Mouse (Mus musculus) adrenal gland, adult (tissue): Measurements from ENCODE around the gene Gm498.

ENCODE experiments used
- DNase-seq, 2 experiments: peaks; one replicate each; pipeline ENCODE4 v3.0.0; 2022 to 2023; ENCODE audit warnings: low spot score in 1 of 2; ENCODE audit not compliant: inconsistent age in 2 of 2

The Gm498 gene

DNA sequence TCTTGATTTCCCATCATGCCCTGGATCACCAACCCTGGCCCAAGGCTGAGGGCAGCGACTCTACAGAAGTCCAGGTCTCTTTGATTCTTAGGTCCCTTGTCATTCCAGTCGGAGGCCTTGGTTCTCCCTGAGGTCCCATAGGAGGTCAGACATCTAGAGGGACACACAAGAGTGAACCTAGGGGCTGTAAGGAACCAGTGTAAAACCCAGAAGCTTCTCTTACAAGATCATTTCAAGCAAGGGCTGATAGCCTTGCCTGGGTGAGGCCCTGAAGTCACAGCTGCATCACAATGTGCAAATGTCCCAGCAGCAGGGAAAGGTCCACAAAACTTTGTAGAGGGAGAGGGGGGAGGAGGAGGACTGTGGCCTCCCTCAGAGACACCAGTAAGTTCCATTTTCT, at the start of gene Gm498:
Gene Gm498, plus strand, starts transcription at position 301 of the 400 bp plus-strand sequence.
- no peak for DNase-seq

DNA sequence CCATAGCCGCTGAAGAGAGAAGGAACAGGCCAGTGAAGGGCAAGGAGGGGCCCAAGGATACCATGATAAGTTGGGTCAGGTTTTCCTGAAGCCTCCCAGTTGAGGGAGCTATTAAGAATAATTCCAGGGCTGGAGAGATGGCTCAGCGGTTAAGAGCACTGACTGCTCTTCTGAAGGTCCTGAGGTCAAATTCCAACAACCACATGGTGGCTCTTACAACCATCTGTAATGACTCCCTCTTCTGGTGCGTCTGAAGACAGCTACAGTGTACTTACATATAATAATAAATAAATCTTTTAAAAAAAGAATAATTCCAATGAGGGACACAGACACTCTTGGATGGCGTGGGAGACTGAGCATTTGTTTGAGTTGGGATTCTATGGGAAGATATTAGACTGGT, 47.4 kb upstream of the Gm498 start:
- no peak for DNase-seq

DNA sequence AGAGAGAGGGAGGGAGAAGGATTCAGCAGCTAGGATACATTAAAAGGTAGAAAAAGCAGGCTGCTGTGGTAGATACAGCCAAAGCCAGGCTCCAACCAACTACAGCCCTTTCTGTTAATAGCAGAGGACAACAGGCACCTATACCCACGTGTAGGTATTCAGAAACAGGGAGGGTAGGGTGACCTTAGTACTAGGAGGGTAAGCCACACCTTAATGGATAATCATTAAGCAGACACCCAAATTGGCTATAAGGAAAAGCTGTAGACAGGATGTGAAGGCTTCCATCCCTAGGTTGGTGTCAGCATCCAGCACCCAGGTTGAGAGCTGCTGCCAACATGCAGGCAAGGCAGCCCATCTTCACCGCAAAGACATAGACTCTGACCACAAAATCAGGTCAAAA, 45.4 kb upstream of the Gm498 start:
- DNase-seq = no peak

DNA sequence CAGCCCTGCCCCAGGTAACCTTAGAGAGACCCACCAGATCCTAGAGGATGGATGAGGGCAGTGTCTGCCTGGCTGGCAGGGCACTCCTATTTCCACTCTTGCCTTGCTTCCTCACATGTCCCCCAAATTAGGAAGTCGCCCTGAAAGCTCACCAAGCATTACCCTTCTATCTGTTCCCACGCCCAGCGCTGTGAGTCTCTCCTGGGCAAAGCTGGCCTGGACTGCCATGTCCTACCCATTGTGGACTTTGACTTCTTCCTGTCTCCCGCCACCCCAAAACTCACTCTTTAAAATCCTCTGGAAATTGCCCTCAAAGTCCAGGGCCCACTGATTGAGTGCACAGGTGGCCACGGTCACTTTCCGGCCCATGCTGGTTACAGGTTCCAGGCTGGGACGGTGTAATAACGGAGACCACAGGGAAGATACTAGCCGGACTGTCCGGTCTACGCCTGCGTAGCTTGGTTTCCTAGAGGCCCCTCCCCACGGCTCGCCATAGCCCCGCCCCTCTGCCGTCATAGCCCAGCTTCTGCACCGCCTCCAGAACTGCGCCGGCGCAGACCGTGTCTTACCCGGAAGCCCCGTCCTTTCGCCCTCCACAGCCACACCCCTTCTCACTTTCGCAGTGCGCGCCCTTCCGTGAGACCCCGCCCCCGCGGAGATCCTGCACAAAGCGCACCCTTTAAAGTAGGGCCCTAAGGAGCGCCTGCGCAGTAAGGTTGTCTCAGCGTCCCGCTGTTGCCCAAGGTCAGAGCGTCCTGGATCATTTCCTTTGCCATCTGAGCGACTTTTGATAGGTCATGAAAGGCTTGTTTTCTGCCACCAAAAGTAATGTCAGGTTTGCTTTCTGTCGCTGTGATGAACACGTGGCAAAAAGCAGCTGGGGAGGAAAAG, 44.0 kb upstream of the Gm498 start, which contains the start of the genes Nadsyn1 and Dhcr7:
Gene Nadsyn1, minus strand, starts transcription at position 475 of the 891 bp plus-strand sequence.
Gene Dhcr7, plus strand, starts transcription at position 771 of the 891 bp plus-strand sequence.
- DNase-seq = peak; percentile 100

DNA sequence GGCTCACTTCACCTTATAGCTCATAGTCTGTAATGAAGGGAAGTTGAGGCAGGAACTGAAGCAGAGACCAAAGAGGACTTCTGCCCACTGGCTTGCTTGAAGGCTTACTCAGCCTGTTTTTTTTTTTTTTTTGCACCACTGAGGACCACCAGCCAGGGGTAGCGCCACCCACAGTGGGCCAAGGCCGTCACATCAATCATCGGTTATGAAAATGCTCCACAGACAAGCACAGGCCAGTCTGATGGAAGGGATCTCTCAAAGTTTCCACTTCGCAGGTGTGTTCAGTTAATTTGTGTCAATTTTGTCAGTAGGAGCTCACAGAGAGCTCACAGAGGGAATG, 43.4 kb upstream of the Gm498 start:
- DNase-seq = no peak

DNA sequence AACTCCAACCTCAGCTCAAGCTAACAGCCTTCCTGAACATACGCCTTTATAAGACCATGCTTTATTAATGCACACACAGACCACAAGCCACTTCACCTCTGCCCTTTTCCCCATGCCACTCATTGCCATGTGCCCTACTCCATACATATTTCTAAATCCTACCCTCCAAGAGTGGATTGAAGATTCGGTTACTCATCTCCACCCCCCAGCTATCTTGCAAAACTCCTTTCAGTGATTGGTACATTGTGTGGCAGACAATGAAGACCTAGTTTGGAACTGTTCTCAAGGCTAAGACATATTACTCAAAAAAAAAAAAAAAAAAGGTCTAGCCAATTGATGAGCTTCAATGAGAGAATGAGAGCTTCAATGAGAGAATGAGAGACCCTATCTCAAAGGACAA, 39.7 kb upstream of the Gm498 start:
- peak in 1 of 2 experiments; percentile 64 for DNase-seq

DNA sequence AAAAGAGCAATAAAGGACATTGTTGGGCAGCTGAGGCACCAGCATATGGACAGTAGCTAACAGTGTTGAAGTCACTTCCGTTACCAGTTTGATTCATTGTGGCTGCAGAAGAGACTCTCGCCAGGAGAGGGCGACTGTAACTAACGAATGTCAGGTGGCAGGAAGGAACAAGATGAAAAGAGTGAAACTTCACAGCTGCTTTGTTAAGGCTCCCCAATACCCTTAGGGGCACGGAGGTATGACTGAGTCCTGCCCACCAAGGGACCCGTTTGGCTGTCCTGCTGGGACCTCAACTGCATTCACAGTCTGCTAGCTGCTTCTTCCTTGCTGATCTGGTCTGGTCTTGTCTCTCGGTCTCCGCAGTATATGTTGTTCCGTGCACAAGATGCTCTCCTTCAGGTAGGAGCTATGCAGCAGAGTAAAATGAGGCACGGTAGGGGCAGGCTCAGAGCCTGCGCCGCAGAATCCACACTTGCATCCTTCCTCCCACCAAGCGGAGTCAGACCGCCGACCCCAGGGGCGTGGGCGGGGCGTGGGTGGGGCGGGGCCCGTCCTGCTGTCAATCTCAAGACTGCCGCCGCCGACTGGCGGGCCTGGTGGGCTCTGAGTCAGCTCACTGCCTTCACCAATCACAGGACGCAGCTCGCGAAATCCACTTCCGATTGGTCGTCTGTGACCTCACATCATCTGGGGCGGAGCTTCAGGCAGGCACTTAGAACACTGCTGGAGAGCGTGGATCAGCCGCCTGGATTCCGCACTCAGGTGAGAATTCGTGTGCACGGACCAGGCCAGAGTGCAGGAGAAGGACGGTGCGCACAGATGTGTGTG, 36.9 kb upstream of the Gm498 start:
- DNase-seq = peak; percentile 97

DNA sequence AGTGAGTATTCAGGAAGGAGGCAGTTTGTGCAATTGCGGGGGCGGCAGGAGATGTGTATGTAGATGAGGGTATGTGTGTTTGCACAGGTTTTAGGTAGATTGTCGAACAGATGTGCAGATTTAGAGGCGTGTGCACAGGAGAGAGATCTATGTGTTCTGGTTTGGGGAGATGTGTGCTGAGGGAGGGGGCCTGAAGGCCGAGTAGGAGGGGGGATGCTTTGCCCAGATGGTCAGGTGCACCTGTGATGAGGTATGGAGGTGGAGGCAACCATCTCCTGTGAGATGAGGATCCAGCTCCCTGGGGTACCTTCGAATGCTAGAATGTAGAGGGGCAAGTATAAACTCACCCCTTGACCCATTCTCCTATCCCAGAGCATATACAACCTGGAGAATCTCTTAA, 36.2 kb upstream of the Gm498 start:
- no peak for DNase-seq

DNA sequence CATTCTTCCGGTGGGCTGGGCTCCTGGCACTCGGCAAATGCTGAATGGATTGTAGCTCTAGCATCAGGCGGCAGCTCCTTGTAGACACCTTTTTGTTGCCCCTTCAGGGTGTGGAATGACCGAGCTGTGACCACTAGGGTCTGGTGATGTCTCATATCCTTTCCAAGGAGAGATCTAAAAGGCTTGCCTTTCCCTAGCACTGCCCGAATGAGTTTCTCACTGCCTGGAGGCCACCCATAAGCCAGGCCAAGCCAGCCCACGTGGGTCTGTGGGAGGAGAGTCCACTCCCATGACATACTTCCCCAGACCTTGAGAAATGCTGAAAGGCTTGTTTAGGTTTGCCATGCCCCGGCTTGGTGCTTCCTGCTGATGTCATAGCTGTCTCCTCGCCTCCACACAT, 34.4 kb upstream of the Gm498 start:
- peak; percentile 89 to 96 for DNase-seq

DNA sequence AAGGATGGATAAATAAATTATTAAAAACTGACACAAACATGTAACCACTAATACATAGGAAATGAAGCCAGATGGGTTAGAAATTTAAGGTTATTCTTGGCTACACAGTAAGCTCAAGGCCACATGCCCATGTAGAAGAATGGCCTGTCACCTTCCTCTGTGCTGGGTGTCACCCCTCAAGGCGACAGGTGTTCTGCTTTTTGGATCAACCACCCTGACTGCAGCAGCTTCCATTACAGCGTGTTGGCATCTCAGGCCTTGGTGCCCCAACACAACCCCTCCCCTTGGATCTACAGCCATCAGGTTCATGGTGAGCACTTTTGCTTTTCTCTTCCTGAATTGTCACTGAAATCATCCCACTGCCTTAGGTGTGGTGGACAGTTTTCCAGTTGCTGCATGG, 34.0 kb upstream of the Gm498 start:
- DNase-seq = peak in 1 of 2 experiments; percentile 45

DNA sequence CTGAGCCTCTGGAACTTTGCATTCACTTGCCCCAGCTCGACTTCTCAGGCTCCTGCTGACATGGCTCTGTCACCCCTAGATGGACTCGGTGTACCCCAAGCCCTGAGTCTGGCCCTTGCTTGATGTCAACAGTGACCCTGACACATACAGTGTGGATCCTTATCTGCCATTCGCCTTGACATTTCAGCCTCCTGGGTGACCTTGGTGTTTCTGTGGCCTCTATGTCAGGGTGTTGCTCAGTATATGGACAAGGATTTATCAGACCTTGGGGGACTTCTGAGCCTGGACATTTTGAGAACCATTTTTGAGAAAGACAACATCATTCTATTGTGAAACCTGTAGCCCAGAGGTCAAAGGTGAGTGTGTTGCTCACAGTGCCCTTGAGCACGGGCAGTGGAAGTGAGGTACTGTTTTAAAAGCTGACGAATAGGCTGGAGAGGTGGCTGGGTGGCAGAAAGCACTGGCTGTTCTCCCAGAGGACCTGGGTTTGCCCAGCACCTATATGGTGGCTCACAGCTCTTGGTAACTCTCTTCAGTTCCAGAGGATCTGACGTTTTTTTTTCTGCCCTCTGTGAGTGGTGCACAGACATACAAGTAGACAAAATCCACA, 33.0 kb upstream of the Gm498 start:
- peak; percentile 91 to 95 for DNase-seq

DNA sequence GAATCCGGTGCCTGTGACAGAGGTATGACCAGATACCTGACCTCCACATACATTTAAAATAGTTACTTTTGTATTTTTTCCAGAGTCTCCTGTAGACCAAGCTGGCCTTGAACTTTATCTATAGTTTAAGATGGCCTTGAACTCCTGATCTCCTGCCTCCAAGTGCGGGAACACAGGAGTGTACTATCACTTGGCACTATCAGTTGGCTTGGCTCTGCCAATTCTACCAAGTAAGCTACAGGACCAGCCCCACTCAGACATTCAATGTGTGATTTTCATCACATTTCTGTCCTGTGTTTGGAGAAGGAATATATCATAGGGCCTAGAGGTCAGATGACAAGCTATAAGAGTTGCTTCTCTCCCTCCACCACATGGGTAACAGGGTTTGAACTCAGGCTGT, 32.3 kb upstream of the Gm498 start:
- peak in 1 of 2 experiments; percentile 65 for DNase-seq

DNA sequence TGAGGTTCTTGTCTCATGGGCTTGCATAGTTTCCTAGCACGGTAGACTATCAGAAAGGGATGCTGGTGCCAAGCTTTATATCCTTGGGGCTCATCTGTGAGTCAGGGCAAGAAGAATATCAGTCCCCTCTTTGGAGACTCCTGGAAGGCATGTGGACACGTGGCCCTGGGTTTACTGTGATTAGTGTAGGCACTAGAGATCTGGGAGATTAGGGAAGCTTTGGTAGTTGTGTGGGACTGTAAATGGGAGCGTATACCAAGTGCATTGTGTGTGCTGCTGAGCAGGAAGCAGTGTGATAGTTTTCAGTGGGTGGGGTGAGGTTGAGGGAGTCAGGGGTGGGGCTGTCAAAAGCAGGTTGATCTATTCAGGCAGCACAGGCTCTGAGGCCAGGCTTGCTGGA, 31.7 kb upstream of the Gm498 start:
- DNase-seq = peak; percentile 56 to 86

DNA sequence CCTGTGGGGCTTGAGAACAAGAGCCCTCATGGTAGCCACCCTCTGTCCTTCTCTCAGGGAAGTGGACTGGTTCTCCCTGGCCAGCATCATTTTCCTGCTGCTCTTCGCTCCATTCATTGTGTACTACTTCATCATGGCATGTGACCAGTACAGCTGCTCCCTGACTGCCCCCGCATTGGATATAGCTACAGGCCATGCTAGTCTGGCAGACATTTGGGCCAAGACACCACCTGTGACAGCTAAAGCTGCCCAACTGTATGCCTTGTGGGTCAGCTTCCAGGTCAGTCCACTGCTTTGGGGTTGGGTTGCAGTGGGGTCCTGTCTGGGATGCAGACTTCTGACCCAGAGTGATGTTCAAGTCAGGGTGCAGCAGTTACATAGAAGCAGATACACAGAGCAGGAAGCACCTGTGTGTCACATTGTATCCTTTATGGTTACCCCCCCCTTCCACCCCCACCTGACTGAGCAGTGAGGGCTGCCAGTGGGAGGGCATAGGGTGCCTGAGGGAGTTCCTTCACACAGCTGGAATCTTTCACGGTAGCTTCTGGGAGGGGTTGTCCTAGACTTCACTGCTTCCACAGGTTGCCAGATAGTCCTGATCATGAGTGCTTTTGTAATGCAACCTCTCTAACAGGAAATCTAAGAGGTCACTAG, 28.8 kb upstream of the Gm498 start:
- DNase-seq = peak in 1 of 2 experiments; percentile 15

DNA sequence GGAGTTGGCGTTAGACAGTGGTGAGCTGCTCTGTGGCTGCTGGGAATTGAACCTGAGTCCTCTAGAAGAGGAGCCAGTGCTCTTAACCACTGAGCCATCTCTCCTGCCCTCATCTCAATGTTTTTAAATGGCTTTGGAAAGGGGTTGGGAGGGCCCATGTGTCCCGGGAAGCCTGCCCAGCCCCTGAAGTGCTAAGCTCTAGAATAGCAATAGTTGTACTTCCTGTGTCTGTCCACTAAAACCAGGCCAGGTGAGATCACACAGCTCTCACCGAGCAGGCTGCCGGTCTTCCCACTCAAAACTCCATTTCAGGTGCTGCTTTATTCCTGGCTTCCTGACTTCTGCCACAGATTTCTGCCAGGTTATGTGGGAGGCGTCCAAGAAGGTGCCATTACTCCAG, 26.5 kb upstream of the Gm498 start:
- DNase-seq = peak in 1 of 2 experiments; percentile 16

DNA sequence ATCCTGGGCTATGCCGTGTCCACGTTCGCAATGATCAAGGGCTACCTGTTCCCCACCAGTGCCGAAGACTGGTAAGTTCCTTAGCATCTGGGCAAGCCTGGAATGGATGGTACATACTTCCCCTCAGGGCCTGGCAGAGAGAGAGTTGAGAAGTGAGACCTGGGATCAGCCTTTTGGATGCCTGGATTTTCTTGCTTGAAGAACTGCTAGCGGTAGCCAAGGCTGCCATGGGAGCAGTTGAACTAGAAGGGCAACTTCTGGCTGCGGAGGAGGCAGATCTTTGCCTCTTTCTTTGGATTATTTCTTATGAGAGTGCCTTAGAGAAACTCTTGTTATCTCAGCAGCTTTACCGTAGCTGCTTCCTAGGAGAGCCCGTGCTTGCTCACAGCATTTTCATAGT, 25.3 kb upstream of the Gm498 start:
- peak; percentile 6 to 32 for DNase-seq

DNA sequence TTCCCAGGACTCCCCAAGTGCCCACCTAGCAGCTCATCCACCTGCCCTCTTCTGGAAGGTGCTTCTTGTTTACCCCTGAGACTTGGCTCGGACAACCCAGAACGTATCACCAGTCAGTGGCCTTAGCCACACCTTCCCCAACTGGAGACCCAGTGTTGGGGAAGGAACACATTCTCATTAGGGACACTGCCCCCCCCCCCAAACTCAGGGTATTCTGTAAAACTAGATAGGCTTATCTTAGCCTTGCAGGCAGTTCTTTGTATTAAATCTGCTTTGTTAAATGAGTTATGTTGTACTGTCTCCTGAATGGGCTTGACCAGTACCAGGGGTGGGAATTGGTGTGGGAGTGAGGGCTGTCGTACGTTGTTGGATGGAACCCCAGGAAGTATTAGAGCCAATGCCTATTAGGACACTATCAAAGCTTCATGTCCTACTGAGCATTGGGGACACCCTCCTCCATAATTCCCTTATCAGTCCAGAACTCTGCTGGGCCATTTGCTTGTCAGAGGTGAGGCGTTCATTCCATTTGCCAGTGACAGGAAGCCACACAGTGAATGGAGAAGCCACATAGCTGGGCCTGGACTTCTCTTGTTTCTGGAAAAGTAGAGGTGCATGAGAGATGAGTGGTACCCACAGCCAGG, 18.4 kb upstream of the Gm498 start:
- DNase-seq = peak in 1 of 2 experiments; percentile 36

DNA sequence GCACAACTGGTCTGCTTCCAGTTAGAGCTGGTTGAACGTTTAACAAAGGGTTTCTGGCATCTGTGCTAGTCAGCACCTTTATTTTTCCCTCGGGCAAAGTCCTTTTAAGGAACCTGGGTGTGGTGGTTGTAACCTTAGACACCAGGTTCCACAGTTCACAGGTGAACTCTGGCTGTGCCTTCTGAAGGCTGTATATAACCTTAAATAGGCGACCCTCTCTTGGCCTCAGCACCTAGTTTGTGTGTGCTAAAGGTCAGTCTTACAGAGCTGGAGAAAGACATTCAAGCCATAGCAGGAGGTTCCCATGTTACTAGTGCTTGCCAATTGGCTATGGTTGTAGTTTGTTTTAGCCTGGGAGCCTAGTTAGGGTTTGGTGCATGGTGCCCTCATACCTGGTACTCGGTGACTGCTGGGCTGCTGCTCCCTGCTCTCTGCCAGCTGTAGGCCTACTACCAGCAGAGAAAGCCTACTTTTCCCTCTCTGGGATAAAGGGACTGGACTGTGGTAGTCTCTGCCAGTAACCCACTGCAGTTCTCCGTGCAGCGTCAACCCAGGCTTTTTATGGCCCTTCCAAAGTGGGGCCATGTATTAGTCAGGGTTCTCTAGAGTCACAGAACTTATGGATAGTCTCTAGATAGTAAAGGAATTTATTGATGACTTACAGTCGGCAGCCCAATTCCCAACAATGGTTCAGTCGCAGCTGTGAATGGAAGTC, 17.7 kb upstream of the Gm498 start:
- peak in 1 of 2 experiments; percentile 24 for DNase-seq

DNA sequence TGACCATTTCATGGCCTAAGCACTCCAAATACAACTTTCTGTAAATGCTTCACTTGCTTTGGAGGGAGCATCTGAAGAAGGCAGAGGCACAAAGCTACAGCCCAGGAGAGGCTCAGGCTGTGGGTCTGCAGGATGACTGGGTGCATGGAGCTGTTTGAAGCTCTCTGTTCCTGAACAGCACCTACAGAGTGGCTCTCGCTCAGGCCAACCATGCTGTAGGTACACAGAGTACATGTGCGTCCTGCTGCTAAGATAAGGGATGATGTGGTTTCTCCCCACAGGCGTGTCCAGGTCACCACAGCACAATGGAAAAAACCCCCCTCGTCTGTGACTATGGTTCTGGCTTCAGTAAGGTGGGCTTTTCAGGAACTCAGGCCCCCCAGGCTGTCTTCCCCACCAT, 2.2 kb downstream of the Gm498 start:
- DNase-seq = no peak

DNA sequence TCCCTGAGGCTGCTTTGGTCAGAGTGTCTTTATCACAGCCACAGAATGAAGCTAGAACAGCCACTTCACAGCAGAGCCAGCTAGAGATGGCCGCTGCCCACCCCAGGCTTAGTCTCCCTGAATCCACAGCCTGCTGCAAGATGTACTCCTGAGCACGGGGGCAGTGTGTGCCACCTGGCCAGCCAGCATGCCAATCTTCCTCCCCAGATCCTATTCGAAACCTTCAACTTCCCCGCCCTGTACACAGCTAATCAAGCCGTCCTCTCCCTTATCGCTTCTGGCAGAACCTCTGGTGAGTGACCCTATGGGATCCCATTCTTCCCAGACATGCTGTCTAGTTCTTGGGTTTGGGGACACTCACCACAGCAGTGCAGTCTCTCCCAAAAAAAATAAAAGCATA, 17.1 kb downstream of the Gm498 start:
- no peak for DNase-seq
